Mouse (Mus musculus): ENCODE data around the gene Dcaf4. TPM values are rescaled to one million over a fixed set of nuclear protein-coding genes. Genes with fewer than 3 reads are reported as not detected.

Dcaf4 gene
- 10 to 100 TPM; 75.0 to 80.7 TPM for total RNA-seq (2021)
- long read RNA-seq, experiment 1, transcript Dcaf4-201 (14 exons, 2,008 nt): major isoform, 72 of 98 reads
- long read RNA-seq, experiment 1, partial matches to known transcripts: 4 of 98 reads
- long read RNA-seq, experiment 1, other reads (novel, unspliced or antisense): 18 of 98 reads
- long read RNA-seq, experiment 2, transcript Dcaf4-201 (14 exons, 2,008 nt): major isoform, 72 of 106 reads
- long read RNA-seq, experiment 2, transcript Dcaf4-208 (13 exons, 2,005 nt): minor isoform, 6 of 106 reads
- long read RNA-seq, experiment 2, partial matches to known transcripts: 9 of 106 reads
- long read RNA-seq, experiment 2, other reads (novel, unspliced or antisense): 19 of 106 reads

DNA sequence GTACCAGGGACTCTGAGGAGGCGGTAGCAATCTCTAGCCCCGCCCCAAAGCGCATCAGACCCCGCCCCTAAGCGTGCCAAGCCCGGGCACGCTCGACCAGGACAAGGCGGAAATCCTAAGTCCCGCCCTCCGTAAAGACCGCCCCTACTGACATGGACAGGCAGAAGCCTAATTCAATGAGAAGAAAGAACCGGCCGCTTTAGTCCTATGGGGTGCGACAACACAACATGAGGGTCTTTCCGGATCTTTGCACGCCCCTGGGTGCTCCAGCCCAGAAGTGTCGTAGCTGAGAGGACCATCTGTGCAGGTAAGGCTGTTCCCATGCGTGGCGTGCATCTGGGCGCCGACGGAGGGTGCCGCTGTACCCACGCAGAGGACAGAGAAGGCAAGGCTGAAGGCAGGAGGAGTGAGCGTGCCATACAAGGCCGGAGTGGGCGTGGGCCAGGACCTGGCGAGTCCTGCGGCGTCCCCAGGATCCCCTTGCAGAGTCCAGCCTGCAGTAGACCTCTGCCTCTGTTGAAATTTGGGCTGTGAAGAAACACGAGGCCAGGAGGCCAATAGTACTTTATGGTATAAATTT, at the start of gene Dcaf4:
TSS of gene Dcaf4 (plus strand) at position 156 of the 580 bp plus-strand sequence.
- DNase-seq (ENCODE audit: low spot score in 2 of 2): peak; percentile 90 to 96

DNA sequence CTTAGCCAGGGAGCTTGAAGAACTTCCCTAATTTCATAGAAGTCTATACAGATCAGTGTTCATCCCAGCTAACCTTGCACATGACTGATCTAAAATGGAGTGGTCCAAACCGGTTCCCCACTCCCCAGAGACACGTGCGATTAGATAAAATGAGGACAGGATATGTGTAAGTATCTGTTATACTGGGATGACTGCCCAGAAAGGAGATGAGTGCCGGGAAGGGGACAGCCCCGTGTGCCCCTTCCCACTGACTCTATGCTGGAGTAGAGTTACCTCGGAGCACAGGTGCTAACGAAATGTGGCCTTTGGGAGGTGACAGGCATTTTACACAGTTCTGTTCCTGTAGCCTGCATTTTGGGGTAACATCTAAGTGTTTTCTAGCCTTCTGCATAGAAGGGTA, 48.5 kb upstream of the Dcaf4 start:
- no peak for DNase-seq (ENCODE audit: low spot score in 2 of 2)

DNA sequence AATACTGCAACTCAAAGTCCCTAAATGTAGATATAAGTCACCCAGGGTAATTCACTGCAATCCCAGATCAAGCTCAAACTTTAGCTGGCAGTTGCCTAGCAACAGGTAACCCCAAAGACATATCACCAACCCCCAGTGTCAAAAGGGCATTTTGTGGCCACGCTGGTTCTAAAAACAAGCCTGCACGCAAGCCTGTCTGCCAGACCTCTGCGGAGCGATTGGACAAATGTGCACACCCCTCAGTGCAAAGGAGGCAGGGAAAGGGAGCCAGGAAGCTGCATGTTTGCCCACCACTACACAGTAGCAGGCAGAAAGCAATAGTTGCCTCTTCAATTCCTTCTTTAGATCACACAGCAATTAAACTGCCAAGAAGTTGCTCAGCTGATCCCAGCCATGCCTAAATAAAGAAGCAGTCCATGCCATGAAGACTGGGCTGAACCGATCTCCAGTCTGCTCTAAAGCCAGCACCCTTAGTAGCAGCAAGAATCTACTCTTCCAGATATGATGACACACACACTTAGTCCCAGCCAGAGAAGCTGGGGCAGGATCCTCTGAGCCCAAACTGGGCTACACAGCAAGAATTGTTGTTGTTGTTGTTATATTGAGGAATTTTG, 46.2 kb upstream of the Dcaf4 start:
- DNase-seq (ENCODE audit: low spot score in 2 of 2): no peak

DNA sequence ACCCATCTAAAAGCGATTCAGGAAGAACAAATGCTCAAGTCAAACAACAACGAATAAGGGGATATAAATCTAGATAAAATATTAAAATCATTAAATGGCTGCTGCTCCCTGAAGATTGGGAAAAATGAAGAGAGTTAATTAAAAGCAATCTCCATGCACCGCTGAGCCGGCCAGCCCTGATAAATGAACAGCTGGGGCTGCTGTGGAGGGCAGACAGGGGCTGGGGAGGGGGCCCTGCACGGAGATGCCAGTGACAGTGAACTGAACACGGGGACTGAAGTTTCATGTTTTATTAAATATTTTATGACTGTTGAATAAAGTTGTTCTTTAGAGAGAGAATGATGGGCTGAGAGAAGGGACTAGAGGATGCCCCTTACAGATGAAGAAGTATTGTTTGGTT, 44.8 kb upstream of the Dcaf4 start:
- DNase-seq (ENCODE audit: low spot score in 2 of 2): no peak

DNA sequence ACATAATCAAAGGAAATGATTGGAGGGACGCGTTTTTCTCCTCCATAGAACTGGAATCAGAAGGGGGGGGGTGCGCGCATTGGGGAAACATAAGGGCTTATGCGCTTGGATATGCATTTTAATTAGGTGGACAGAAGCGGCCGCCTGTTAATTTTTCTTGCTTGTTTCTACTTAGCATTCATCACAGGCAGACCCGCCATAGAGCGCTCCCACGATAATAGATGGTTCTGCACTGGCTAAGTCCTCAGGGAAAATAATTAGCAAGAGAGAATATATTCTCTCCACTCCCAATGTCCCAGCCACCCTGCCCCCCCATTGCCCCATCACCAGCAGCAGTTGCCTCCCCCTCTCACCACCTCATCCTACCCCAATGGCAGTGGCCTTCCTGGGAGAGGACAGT, 44.0 kb upstream of the Dcaf4 start:
- DNase-seq (ENCODE audit: low spot score in 2 of 2): no peak

DNA sequence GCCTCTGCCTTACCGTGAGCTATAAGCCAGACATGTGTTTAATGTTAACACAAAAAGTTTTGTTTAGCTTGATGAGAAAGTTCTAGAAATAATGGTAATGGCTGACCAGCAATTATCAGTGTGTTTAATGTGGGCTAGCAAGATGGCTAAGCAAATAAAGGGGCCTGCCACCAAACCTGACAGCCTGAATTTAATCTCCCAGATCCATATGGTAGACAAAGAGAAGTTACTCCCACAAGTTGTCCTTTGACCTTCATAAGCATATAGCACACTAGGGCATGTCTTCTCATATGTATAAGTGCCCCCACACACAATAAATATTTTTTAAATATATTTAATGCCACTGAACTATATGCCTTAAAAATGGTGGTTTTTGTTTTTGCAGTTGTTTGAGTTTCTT, 41.1 kb upstream of the Dcaf4 start:
- DNase-seq (ENCODE audit: low spot score in 2 of 2): no peak

DNA sequence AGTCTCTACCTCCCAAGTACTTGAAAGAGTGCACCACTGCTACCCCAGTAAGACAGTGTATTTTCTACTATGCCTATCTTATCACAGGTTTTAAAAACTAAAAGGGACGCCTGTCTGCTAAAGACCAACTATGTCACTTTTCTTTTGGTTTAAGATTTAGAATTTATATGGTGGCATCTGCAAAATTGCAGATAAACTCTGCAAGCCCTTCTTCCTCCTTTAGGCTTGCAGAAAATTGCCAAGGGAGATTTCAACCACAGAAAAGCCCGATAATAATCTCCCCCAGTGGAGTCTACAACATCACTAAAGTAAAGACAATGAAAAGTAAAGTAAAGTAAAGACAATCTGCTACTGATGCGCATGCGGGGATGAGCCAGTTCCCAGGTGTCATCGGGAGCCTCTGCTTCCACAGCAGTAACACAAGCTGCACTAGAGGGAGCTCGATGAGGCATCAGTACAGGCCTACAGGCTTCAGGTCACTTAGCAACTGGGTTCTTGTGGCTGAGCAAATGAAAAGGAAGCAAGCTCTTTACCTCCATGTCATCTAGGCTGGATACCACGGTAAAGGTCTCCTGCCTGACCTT, 40.4 kb upstream of the Dcaf4 start:
- no peak for DNase-seq (ENCODE audit: low spot score in 2 of 2)

DNA sequence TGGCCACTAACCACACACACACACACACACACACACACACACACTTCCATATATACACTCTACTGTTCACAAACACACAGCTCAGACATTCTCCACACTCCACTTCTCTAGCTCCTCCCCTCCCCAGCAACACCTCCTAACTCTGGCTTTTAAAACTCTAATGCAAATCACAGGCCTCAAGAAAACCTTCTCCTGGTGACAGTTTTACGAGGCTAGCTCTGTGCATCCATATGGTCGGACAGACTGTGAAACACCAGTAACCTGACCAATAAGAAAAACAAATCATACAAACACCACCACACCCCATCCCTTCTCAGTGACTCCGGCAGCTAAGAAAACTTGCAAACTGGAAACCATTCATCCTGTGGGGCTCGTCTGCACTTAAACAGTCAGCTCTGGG, 38.8 kb upstream of the Dcaf4 start:
- DNase-seq (ENCODE audit: low spot score in 2 of 2): no peak

DNA sequence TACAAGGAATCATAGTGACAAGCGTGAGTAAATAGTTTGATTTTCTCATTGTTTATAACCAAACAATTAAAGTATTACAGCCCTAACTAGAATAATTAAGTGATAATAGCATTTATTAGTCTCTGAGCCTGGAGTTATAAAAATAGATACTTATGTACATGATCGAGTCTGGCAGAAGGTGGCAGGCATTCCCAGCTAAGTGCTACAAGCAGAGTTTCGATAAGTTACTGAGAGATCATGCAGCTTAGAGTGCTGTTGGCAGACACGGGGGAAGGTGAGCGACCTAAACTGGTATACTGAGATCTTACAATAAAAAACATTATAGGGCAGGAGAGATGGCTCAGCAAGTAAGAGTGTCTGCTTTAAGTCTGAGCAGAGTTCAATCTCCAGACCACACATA, 36.6 kb upstream of the Dcaf4 start:
- DNase-seq (ENCODE audit: low spot score in 2 of 2): no peak

DNA sequence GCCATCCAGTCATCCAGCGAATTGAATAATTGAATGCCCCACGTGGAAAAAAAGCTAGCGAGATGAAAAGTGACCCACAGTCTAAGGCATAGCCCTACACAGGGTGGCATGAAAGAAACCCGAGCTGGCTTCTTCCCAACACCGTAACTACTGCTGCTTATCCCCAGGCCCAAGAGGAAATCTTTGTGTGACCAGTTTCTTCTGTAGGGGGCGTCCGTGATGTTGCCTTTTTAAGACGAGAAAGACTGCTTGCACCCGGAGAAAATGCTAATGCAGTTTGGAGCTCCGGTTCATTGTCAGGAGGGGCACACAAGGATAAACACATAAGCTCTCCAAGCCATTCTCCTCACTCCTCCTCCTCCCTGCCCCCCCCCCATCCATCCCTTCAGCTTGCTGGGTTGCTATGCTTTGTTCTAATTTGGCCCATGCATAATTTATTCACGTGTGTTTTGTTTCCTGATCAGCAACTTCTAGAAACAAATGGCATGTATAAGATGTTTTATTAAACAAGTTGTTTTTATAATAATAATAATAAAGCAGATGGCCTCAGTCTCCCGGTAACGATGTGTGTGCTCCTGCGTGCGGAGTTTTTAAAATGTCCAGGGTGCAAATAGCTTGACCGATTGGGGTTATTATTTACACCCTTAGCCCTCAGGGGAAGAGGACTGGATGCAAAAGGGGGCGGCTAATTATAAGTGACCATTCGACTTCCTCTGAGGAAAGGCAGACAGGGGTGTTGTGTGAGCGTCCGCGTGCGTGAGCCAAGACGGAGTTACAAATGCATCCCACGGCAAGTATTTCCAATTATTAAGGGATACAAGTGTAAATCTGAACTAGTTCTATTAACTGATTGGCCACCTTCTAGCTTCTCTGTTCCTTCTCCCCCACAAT, 35.2 kb upstream of the Dcaf4 start:
- no peak for DNase-seq (ENCODE audit: low spot score in 2 of 2)

DNA sequence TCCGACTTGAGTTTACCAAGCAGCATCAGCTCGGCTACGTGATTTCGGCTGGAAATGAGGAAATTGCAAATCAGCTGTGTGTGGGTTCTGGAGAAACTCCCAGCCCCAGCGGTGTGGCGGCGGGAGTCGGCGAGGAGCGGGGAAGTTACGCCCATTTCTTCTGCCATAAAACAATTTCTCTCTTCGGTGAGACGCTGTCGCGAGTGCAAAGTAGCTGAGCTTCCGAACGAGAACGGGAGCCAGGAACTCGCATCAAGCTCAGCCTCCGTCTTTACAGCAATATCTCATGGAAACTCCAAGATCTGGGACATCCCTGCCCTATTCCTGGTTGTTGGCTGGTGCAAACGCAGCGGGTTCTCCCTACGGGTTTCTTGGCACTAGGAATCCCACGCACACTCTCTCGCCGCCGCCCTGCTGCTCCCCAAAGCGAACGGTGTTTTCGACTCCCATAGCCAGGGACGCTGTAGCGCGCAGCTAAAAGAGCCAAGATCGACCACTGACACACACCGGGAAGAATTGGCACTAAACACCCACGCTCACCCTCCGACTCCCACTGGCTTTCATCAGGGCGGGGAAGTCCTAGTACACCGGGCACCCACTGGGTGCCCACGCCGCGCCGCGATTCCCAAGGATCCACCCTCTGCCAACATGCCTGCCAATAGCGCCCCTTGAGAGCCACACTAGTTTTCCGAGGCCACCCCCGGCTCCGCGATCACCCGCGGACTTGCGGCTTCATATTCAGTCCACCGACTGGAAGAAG, 34.2 kb upstream of the Dcaf4 start:
- peak in 1 of 2 experiments; percentile 12 for DNase-seq (ENCODE audit: low spot score in 2 of 2)

DNA sequence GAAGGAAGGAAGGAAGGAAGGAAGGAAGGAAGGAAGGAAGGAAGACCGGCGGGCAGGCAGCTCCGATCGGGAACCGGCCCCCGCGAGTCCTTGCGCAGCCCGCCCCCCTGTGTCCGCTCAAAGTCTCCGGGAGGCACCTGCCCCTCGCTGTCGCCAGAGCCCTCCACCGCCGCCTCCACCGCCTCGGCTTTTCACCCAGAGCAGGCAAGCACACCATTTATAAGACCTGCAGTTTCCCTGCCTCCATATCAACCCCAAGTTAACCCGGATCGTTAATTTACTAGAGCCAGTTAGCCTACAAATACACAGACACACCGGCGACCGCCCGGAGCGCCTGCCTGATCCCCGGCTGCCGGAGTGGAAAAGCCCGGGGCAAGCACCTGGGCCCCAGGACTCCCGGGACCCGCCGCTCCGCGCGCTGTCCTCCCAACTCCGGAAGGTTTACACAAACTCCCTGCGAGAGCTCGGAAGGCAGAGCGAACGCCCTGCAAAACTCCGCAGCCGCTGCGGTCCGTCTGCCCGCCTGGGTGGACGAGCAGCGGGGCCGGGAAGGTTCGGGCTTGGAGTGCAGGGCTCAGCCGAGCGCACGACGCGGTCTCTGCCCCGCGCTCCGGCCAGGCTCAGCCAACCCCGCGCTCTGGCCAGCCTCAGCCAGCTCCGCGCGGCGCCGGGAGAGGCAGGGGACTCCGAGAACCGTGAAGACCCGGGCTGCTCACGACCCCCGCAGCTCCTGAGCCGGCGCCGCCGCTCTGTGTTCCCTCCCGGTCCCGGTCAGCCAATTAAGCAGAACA, 33.4 kb upstream of the Dcaf4 start:
- peak; percentile 14 to 15 for DNase-seq (ENCODE audit: low spot score in 2 of 2)

DNA sequence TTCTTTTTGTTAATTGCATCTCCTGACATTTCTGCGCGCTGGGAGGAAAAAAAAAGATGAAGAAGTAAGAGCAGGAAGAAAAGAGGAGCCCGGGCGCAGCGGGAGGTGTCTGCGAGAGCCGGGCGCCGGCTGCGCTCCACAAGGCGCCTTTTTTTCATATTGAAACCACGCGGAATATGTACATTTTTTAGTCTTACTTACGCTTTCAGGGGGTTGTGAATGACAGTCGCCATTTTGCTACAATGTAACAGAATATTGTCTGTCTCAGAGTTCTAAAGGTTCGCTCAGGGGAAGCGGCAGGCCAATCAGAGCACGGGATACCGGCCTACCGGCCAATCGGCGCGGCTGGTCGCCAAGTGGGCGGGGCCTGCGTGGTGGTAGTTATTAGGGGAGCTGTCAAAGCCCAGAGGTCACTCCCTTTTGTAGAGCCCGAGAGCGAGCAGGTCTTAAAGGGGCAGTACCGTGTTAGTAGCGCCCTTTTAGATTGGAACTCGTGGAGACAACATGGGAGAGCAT, 32.7 kb upstream of the Dcaf4 start, which contains the start of gene Dpf3:
TSS of gene Dpf3 (minus strand) at position 241 of the 516 bp plus-strand sequence.
- peak; percentile 95 to 99 for DNase-seq (ENCODE audit: low spot score in 2 of 2)

DNA sequence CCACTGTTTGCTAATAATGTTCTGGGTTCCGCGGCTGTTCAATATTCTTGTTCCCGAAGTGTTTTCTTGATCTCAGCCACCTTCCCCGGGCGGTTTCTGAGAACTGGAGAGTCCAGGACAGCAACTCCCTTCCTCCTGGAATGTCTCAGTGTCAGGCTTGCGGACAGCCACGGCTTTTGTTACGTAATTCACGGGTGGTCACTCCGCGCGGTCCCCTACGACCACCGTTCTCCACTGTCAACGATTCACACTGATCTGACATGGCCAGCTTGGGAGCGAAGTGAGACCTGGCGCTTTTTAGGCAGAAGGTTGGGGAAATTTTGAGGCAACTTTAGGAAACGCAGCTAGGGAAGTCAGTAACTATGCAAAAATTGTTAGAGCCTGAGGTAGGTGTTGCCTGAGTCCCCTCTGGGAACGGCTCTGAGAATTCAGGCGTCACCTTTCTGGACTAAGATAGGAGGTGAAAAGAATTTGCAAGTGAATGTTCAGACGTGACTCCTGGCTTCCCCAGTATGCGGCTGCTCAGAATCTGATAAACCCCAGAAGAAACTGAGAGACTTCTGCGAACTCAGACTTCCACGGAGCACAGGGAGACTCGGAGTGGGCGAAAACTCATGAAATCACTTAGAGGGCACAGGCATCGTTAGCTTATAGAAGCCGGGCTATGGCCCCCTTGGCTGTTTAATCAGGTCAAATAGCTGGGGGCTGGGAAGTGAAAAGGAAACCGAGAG, 31.9 kb upstream of the Dcaf4 start:
- no peak for DNase-seq (ENCODE audit: low spot score in 2 of 2)

DNA sequence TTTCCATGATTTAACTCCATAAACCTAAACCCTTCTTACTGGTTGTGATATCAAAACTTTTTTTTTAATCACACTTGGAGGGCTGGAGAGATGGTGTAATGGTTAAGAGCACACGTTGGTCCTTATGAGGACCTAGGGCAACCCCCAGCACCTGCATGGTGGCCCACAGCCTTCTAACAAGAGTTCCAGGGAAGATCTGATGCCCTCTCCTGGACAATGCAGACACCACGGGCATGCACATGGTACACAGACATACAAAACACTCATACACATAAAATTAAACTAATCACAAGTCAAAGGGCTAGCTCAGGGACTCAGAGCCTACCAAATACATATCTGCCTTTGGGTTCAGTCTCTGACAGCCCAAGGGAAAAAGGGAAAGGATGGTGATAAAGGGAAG, 30.5 kb upstream of the Dcaf4 start:
- DNase-seq (ENCODE audit: low spot score in 2 of 2): no peak

DNA sequence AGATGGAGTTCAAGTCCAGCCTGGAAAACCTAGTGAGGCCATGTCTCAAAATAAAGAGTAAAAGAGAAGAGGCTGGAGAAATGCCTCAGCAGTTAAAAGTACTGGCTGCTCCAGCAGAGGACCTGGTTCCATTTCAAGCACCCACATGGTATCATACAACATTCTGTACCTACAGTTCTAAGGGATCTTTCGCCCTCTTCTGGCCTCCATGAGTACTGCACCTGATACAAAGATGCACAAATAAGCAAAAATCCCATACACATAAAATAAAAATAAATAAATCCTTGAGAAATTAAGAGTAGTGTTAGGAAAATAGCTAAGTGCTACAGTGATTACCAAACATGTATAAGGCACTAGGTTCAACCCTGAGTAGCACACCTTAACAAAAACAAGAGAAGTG, 28.7 kb upstream of the Dcaf4 start:
- no peak for DNase-seq (ENCODE audit: low spot score in 2 of 2)

DNA sequence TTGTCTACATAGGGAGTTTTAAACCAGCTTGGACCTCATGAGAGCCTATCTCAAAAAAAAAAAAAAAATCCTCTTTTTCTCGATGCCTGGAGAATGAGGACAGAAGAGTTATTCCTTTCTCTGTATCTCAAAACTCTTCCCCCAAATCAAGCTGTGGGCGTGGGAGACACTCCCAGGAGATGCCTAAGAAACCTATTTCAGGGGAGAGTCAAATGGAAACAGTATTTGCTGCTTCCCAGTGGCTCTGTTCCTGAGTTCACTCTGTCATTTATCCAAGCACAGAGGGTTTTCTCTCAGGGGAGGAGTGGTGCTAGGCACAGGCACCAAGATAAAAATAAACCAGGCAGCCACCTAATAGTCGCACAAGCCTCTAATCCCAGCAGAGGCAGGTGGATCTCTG, 27.5 kb upstream of the Dcaf4 start:
- no peak for DNase-seq (ENCODE audit: low spot score in 2 of 2)

DNA sequence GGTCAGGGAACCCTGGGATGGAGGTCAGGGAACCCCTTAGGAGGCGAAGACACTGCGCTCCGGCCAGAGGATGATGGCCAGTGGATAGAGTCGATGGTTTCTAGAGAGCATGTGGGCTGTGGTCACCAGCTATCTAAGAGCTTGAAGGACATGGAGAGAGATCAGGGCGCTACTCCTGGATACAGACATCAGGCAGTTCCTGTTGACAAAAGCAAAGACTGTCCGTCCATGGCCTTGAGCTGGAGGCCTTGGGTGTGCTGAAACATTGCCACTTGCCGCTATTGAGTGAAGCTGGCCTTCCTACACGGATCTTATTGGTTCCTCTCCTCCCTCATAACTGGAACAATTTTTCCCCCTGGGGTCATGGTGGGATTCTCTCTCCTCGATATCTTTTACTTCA, 26.1 kb upstream of the Dcaf4 start:
- no peak for DNase-seq (ENCODE audit: low spot score in 2 of 2)

Data from adrenal gland, postnatal 4 days (tissue).